Mouse (Mus musculus): ENCODE results near the gene Henmt1. TPM values are rescaled to one million over a fixed set of nuclear protein-coding genes. Genes with fewer than 3 reads are reported as not detected.

Gene Henmt1
- not detected in 2 replicates for total RNA-seq (2015; ENCODE audit: low replicate concordance)
- not detected in 2 replicates for total RNA-seq (2017; ENCODE audit: low replicate concordance)

DNA sequence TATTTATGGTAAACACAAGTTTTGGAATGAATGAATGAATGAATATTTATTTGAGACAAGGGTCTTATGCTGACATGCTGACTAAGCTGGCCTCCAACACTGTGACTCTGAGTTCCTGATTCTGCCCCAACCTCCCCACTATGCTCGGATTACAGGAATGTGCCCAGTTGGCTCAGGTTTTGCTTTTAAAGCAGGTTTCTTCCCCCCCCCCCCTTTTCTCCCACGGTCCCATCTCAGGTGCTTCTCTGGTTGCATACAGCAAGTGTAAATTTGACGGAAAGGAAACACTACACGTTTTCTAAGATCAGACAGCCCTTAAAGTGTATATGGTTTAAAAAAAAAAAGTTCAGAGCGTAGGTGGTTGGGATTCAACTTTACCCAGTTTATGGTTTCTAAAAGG is at the start of gene Henmt1:
TSS of gene Henmt1 (plus strand) at position 301 of the 400 bp plus-strand sequence.
- ATAC-seq (replicated peaks; ENCODE audit: low FRiP score, poor library complexity, severe bottlenecking), result no peak

- ATAC-seq (replicated peaks; ENCODE audit: low FRiP score, poor library complexity, severe bottlenecking), result no peak
These were observed 49.8 kb upstream of the Henmt1 start, which contains the start of gene Fndc7 for GRCm38 (mm10) chr3:108889908-108890307. TSS of gene Fndc7 (minus strand) at chr3:108890008.

DNA sequence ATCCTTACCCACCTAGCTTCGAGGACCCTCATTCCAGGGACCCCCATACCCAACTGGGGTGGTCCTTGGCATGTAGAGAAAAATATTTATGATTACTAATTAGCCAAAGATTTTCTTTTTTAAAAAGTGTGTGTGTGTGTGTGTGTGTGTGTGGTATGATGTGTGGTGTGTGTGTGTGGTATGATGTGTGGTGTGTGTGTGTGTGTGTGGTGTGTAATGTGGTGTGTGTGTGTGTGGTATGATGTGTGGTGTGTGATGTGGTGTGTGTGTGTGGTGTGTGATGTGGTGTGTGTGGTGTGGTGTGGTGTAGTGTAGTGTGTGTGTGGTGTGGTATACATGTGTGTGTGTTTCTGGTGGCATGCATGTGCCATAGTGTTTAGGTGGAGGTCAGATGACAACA is 47.6 kb upstream of the Henmt1 start:
- ATAC-seq (replicated peaks; ENCODE audit: low FRiP score, poor library complexity, severe bottlenecking), result no peak

DNA sequence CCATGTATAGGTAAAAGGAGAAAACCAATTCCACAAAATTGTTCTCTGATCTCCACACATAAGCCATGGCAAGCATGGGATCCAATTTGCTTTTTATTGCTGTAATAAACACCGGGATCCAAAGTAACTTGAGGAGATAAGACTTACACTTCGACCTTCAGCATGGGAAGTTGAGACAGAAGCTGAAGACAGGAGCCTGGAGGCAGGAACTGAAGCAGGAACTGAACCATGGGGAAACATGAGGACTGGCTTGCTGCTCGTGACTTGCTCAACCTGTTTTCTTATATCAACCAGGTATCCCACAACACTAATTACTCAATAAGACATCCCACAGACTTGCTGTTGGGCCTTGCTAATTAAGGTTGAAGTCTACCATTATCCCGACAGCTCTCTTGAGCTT is 46.8 kb upstream of the Henmt1 start:
- no peak for ATAC-seq (replicated peaks; ENCODE audit: low FRiP score, poor library complexity, severe bottlenecking)

GRCm38 (mm10) chr3:108898640-108899039 is 41.0 kb upstream of the Henmt1 start:
- no peak for ATAC-seq (replicated peaks; ENCODE audit: low FRiP score, poor library complexity, severe bottlenecking)

DNA sequence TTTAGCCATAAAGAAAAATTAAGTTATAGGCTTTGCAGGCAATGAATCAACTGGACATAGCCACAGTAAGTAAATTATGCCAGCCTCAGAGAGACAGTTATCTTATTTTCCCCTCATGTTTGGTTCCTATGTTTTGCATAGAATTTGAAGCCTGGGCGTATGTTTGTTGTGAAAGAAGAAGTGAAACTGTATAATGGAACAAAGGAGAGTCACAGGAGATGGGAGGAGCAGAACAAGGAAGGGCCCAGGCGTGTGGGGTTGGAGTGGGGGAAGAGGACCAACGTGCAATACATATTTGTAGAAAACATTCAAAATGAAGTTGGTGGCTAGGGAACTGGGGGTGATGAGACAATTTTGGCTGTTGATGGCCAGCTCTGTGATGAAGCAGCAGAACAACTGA is 39.5 kb upstream of the Henmt1 start:
- no peak for ATAC-seq (replicated peaks; ENCODE audit: low FRiP score, poor library complexity, severe bottlenecking)

DNA sequence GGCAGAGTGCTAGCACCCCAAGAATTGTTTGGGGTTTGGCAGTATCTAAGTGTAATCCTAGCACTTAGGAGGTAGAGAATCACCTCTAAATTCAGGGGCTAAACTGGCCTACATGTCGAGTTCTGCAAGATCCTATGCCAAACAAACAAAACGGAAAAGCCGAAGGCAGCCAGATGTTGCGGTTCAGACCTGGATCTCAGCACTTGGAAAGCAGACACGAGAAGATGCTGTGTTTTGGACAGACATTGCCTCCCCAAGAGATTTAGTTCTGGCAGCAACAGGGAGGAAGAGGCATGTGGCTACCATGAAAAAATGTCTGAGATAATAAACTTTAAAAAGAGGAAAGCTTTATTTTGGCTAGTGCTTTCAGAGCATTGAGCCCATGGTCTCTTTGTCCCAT is 39.0 kb upstream of the Henmt1 start:
- ATAC-seq (replicated peaks; ENCODE audit: low FRiP score, poor library complexity, severe bottlenecking), result no peak

GRCm38 (mm10) chr3:108902038-108902437 is 37.6 kb upstream of the Henmt1 start:
- no peak for ATAC-seq (replicated peaks; ENCODE audit: low FRiP score, poor library complexity, severe bottlenecking)

DNA sequence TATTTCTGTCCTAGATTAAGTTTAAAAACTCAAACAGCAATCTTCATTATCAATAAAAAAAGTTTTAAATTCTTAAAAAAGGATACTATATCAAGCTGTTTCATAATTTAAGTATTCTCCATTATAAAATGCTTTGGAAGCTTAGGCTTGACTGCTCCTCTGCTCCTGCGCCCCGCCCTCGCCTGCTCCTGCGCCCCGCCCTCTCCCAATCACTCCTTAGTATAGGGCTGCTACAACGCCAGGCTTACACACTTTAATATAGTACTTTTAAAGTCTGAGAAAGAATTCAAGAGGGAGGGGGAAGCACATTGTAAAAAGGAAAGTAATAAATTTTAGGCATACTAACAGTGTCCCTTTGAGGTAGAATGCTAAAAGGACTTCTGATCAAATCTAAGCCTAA is 36.7 kb upstream of the Henmt1 start:
- 0 out of 2 replicates have a peak, but pooled peaks have one; percentile 78 for ATAC-seq (replicated peaks; ENCODE audit: low FRiP score, poor library complexity, severe bottlenecking)

DNA sequence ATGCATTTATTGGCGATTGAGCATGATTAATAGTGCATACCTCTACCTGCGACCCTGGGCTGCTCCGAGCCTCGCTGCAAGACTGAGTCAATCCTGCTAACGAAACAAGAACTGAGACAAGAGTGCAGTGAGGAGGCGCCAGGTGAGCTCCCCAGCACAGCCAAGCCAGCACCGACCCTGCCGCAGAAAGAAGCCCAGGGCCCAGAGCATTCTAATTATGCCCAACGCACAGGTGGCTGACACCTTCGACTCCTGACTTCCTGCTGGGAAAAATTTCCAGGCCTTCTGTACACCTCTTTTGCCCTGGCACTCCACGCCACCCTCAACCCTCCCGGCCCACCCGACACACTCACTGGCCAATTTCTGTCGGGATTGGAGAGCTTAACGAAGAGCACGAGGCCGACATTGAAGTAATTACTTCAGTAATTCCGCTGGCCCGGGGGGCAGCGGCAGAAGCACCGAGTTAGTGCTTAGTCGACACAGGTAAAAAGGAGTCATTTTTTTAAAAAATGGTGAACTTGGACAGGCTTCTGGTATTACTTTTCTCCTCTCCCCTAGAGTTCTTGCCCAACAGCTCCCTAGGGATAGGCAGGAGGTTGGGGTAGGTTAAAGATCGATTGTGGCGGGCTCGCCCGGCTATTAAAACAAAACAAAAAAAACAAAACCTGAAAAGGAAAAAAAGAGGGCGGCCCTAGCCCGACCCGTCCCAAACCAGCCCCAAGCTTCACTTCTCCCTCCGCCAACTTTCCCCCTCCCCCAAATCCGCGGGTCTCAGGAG is 29.2 kb upstream of the Henmt1 start:
- 0 out of 2 replicates have a peak, but pooled peaks have one; percentile 23 for ATAC-seq (replicated peaks; ENCODE audit: low FRiP score, poor library complexity, severe bottlenecking)

GRCm38 (mm10) chr3:108911081-108911547 is 28.6 kb upstream of the Henmt1 start:
- peak; percentile 67 for ATAC-seq (replicated peaks; ENCODE audit: low FRiP score, poor library complexity, severe bottlenecking)

DNA sequence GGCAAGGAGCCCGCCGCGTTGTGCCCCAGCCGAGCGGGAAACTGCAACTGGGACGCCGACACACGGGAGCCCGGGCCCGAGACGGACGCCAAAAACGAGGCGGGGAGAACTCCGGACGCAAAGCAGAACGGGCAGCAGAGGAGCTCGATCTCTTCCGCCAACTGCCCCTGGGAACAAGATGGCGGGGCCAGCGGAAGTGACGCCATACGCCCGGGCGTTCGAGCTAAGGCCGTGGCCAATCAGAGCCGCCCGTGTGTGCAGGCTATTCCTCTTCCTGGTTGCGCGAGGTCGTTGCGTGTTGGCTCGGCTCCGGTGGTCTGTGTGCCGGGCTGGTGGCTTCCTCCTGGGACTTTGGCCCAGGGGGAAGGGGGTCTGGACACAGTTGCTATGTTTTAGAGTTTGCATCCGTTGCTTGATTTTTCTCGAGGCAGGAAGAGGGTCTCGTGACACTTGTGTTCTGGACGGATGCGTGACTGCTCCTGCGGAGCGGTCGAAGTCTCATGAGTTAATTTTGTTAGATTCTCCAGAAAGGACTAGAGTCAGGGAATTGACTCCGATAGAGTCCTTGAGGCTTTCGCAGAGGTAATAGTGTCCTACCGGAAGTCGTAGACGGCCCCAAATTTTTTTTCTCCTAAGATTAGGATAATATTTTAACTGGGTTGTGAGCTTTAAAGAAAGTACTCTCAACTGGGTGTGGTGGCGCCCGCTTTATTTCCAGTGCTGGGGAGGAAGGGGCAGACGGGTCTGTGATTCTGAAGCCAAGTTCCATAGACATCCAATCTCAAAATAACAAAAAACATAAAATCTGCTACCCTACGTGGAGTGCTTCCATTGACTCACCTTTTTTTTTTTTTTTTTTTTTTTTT is 27.9 kb upstream of the Henmt1 start, which contains the start of gene Prpf38b:
TSS of gene Prpf38b (minus strand) at position 180 of the 866 bp plus-strand sequence.
- ATAC-seq (replicated peaks; ENCODE audit: low FRiP score, poor library complexity, severe bottlenecking), result peak; percentile 98

GRCm38 (mm10) chr3:108915999-108916398 is 23.7 kb upstream of the Henmt1 start:
- no peak for ATAC-seq (replicated peaks; ENCODE audit: low FRiP score, poor library complexity, severe bottlenecking)

DNA sequence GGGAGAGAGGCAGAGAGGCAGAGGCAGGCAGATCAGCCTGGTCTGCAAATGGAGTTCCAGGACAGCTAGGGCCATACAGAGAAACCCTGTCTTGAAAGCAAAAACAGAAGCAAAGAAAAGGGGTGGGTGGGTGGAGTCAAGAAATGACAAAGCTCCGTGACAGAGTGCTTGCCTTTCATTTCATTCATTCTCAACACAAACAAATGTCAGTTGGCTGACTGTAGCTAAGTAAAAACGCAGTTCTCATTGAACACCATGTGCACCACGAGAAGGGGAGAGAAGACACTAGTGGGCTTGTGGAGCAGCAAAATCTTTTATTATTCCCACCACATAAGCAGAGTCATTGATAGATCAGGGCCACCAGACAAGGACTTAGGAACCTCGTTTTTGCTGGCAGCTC is 22.8 kb upstream of the Henmt1 start:
- ATAC-seq (replicated peaks; ENCODE audit: low FRiP score, poor library complexity, severe bottlenecking), result no peak

DNA sequence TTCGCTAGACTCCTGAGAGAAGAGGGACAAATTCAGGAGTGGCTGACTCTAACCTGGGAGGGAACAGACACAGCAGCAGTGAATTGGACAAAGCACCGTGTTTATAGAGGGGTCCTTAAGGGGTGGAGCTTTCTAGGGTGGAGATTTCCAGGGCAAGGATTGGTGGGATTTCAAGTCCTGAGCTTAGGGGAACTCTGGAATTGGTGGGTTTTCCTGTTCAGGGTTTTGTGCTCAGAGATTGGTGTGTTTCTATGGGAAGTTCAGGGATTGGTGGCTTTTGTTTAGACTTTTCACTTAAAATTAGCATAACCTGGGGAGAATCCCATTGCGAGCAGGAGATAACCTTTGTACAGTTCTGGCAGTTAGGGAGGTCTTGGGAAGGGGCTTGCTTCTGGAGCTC is 21.7 kb upstream of the Henmt1 start:
- ATAC-seq (replicated peaks; ENCODE audit: low FRiP score, poor library complexity, severe bottlenecking), result no peak

GRCm38 (mm10) chr3:108918852-108919251 is 20.8 kb upstream of the Henmt1 start:
- ATAC-seq (replicated peaks; ENCODE audit: low FRiP score, poor library complexity, severe bottlenecking), result no peak

DNA sequence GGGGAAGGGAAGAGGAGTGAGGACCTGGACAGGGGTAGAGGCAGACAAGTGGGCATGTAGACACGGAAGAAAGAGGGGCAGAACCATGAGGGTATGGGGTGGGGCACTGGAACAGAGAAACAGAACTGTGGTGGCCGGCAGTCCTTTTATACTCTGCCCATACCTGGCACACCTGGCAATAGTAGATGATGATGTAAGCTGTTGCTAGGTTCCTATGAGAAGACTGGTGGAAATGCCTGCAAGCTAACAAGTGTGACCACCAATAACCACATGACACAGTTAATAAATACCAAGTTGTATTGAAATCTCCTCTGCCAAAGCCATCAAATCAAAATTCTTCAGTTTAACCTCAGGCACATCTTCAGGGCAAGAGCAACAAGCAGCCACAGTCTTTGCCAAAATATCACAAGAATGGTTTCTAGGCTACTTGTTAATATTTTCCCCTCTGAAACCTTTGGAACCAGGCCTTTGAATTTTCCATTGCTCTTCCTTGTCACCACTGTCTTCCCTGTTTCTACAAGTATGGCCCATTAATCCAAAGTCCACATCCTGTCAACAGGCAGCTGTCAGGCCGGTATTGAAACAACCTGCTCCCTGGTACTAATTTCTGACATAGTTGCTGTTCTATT is 19.1 kb upstream of the Henmt1 start:
- ATAC-seq (replicated peaks; ENCODE audit: low FRiP score, poor library complexity, severe bottlenecking), result no peak

DNA sequence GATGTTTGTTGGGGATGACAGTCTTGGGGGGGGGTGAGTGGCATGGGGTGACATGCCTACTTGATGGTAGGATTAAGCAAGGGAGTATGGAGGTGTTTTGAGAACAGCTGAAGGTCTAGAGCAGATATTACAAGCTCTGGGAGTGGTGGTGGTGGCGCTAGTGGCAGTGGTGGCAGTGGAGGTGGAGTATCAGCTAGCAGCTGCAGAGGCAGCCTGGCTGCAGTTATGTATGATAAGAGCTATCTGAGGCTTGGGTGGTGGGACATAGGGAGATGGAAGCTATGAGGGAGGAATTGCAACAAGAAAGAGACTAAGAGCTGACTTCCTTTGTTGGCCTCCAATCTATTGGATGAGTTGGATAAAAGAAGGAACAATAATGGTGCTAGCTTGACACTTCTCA is 17.9 kb upstream of the Henmt1 start:
- ATAC-seq (replicated peaks; ENCODE audit: low FRiP score, poor library complexity, severe bottlenecking), result peak; percentile 87

GRCm38 (mm10) chr3:108925677-108926076 is 14.0 kb upstream of the Henmt1 start:
- no peak for ATAC-seq (replicated peaks; ENCODE audit: low FRiP score, poor library complexity, severe bottlenecking)

GRCm38 (mm10) chr3:108926308-108926707 is 13.4 kb upstream of the Henmt1 start:
- ATAC-seq (replicated peaks; ENCODE audit: low FRiP score, poor library complexity, severe bottlenecking), result no peak
